Comparison of ENCODE assay signal across 29 mouse cellular contexts in the genomic region with DNA sequence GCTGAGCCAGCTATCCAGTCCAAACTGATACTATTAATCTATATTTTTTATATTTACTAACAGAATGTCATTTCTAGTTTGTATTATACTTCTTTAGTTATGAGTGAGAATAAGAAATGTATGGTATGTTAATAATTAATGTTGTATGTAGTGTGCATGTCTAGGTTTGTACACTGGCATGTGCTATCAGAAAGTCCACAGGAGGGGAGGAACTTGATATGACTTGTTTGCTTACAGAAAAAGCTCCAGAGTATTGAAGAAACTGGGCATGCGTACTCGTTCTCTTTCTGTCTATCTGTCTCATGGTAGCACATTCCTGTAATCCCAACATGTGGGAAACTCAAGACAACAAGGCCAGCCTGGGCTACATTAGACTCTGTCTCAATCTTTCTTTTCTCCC. TPM values are rescaled to one million over a fixed set of nuclear protein-coding genes. Genes with fewer than 3 reads are reported as not detected.
"Had no signal": no experiment of that assay in that cellular context is flagged by ENCODE, and none has a peak within 500 bp of the region (broad histone marks: within the 10 kb centered on the region; RNA-seq: fewer than 3 reads in every experiment).

No protein-coding gene starts in this region.

- H3K4me3 ChIP-seq: kidney, embryonic 15.5 days; limb, embryonic 10.5 days; limb, embryonic 13.5 days; liver, embryonic 12.5 days; liver, embryonic 15.5 days; lung, embryonic 15.5 days; megakaryocyte, embryonic 14.5 days; midbrain, embryonic 10.5 days; midbrain, embryonic 13.5 days; myocyte; neural tube, embryonic 13.5 days had no signal

- H3K27me3 ChIP-seq: kidney, embryonic 15.5 days; limb, embryonic 13.5 days; liver, embryonic 12.5 days; liver, embryonic 15.5 days; lung, embryonic 15.5 days; megakaryocyte, embryonic 14.5 days; midbrain, embryonic 13.5 days; neural tube, embryonic 13.5 days had no signal

- H3K9me3 ChIP-seq: kidney, embryonic 15.5 days; limb, embryonic 10.5 days; limb, embryonic 13.5 days; liver, embryonic 12.5 days; liver, embryonic 15.5 days; lung, embryonic 15.5 days; megakaryocyte, embryonic 14.5 days; midbrain, embryonic 10.5 days; midbrain, embryonic 13.5 days; neural tube, embryonic 13.5 days had no signal

- ATAC-seq: liver, embryonic 12.5 days; midbrain, embryonic 13.5 days; midbrain, embryonic 16.5 days had no signal

- DNase-seq: kidney, adult 11 months; kidney, adult 8-10 months; kidney, postnatal 10 days; kidney, postnatal 36 days; layer of hippocampus, adult 9-11 months; liver; lung, postnatal 10 days; retina, postnatal 1 day; right cerebral cortex, postnatal 14 days; right cerebral cortex, postnatal 4 days; thymus, postnatal 25 days had no signal

- H3K9ac ChIP-seq: kidney, embryonic 15.5 days; limb, embryonic 13.5 days; liver, embryonic 12.5 days; liver, embryonic 15.5 days; lung, embryonic 15.5 days; midbrain, embryonic 13.5 days; neural tube, embryonic 13.5 days had no signal

- H3K27ac ChIP-seq: kidney, embryonic 15.5 days; limb, embryonic 10.5 days; limb, embryonic 13.5 days; liver, embryonic 12.5 days; liver, embryonic 15.5 days; lung, embryonic 15.5 days; midbrain, embryonic 10.5 days; midbrain, embryonic 13.5 days; neural tube, embryonic 13.5 days had no signal

- H3K4me1 ChIP-seq: kidney, embryonic 15.5 days; limb, embryonic 10.5 days; limb, embryonic 13.5 days; liver, embryonic 12.5 days; liver, embryonic 15.5 days; lung, embryonic 15.5 days; megakaryocyte, embryonic 14.5 days; midbrain, embryonic 10.5 days; midbrain, embryonic 13.5 days; neural tube, embryonic 13.5 days had no signal

- H3K4me2 ChIP-seq: kidney, embryonic 15.5 days; limb, embryonic 13.5 days; liver, embryonic 12.5 days; liver, embryonic 15.5 days; lung, embryonic 15.5 days; midbrain, embryonic 13.5 days; neural tube, embryonic 13.5 days had no signal

- H3K36me3 ChIP-seq: kidney, embryonic 15.5 days; limb, embryonic 10.5 days; limb, embryonic 13.5 days; liver, embryonic 12.5 days; liver, embryonic 15.5 days; lung, embryonic 15.5 days; midbrain, embryonic 10.5 days; midbrain, embryonic 13.5 days; neural tube, embryonic 13.5 days had no signal

RNA-seq across cellular contexts. Expression of a gene that starts 52.1 kb away (rescaled TPM):
- total RNA-seq: neutrophil, adult 5-6 weeks had no signal
- polyA plus RNA-seq: kidney, embryonic 15.5 days; limb, embryonic 10.5 days; limb, embryonic 13.5 days; liver, embryonic 12.5 days; liver, embryonic 15.5 days; lung, embryonic 15.5 days; midbrain, embryonic 13.5 days; myocyte; neural tube, embryonic 13.5 days; thymus, postnatal 0 days had no signal

RNA-seq across cellular contexts. Expression of a gene that starts 59.1 kb away (rescaled TPM):
- total RNA-seq: layer of hippocampus, postnatal 25 days; left cerebral cortex, adult 18-20 months; monocyte, adult 5-6 weeks; neutrophil, adult 5-6 weeks had no signal
- polyA plus RNA-seq: limb, embryonic 13.5 days; liver, embryonic 12.5 days; lung, embryonic 15.5 days; midbrain, embryonic 13.5 days; midbrain, embryonic 16.5 days; myocyte; urinary bladder, adult 2 months had no signal
